26 mouse cellular contexts compared by ENCODE assay signal in the genomic region with DNA sequence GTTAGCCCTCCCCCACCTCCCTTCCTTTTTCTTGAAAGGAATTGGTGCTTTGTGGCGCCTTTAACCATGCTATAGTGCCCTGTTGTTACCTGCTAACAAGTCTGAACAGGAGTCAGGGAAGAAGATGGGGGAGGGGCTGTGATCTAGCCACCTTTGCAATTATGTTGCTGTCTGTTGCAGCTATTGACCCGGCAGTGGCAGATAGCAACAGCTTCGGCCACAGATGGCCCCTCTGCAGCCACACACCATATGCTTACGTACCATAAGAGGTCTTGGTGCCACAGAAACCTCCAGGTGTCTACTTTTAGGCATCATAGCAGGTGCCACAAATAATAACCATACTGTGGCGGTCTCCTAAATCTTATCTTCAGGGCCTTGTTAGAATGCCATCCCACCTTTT. TPM values are rescaled to one million over a fixed set of nuclear protein-coding genes. Genes with fewer than 3 reads are reported as not detected.
"Had no signal": no experiment of that assay in that cellular context is flagged by ENCODE, and none has a peak within 500 bp of the region (broad histone marks: within the 10 kb centered on the region; RNA-seq: fewer than 3 reads in every experiment).

No protein-coding gene starts in this region.

- H3K9ac ChIP-seq: heart, embryonic 13.5 days; heart, embryonic 15.5 days; hindbrain, embryonic 12.5 days; hindbrain, embryonic 14.5 days; limb, embryonic 12.5 days; liver, embryonic 13.5 days; liver, embryonic 15.5 days had no signal

- H3K27ac ChIP-seq: heart, adult 2 months; heart, embryonic 13.5 days; heart, embryonic 15.5 days; hindbrain, embryonic 10.5 days; hindbrain, embryonic 12.5 days; hindbrain, embryonic 14.5 days; layer of hippocampus, adult 2 months; left cerebral cortex, adult 2 months; limb, embryonic 10.5 days; limb, embryonic 12.5 days; liver, embryonic 13.5 days; liver, embryonic 15.5 days had no signal

- ATAC-seq: hindbrain, embryonic 16.5 days; inflammation-experienced regulatory T-cells, adult 6 months; intestine, postnatal 0 days had no signal

- DNase-seq: gastrocnemius, postnatal 25 days; heart, adult 2 months; heart, postnatal 4 days; kidney, adult 18-20 months; kidney, adult 8-10 months; kidney, postnatal 10 days; kidney, postnatal 25 days; kidney, postnatal 4 days; liver; liver, embryonic 13.5 days had no signal

- H3K36me3 ChIP-seq: heart, embryonic 13.5 days; heart, embryonic 15.5 days; limb, embryonic 10.5 days; limb, embryonic 12.5 days; liver, embryonic 13.5 days; liver, embryonic 15.5 days had no signal

- H3K27me3 ChIP-seq: heart, embryonic 13.5 days; heart, embryonic 15.5 days; hindbrain, embryonic 12.5 days; limb, embryonic 12.5 days; liver, embryonic 13.5 days; liver, embryonic 15.5 days had no signal

- H3K4me1 ChIP-seq: heart, embryonic 13.5 days; heart, embryonic 15.5 days; hindbrain, embryonic 10.5 days; hindbrain, embryonic 12.5 days; limb, embryonic 10.5 days; limb, embryonic 12.5 days; liver, embryonic 13.5 days; liver, embryonic 15.5 days had no signal

- H3K4me3 ChIP-seq: heart, adult 2 months; heart, embryonic 13.5 days; heart, embryonic 15.5 days; hindbrain, embryonic 10.5 days; hindbrain, embryonic 12.5 days; layer of hippocampus, adult 2 months; left cerebral cortex, adult 2 months; limb, embryonic 10.5 days; limb, embryonic 12.5 days; liver, embryonic 13.5 days; liver, embryonic 15.5 days had no signal

- H3K4me2 ChIP-seq: heart, embryonic 11.5 days; heart, embryonic 13.5 days; heart, embryonic 15.5 days; hindbrain, embryonic 12.5 days; hindbrain, embryonic 14.5 days; limb, embryonic 12.5 days; liver, embryonic 11.5 days; liver, embryonic 13.5 days; liver, embryonic 15.5 days had no signal

- H3K9me3 ChIP-seq: heart, embryonic 13.5 days; heart, embryonic 15.5 days; hindbrain, embryonic 10.5 days; hindbrain, embryonic 12.5 days; limb, embryonic 10.5 days; limb, embryonic 12.5 days; liver, embryonic 13.5 days; liver, embryonic 15.5 days had no signal

RNA-seq across cellular contexts. Expression of a gene that starts 43.1 kb away (rescaled TPM):
- total RNA-seq: granulocyte monocyte progenitor cell, adult 5-6 weeks had no signal
- polyA plus RNA-seq: inflammation-experienced regulatory T-cells, adult 6 months had no signal
